Mouse (Mus musculus): ENCODE results near the gene Nop2. TPM values are rescaled to one million over a fixed set of nuclear protein-coding genes. Genes with fewer than 3 reads are reported as not detected.
"Not testable (repeated sequence)": the region's sequence is repeated elsewhere in the genome, so short reads cannot be mapped to it uniquely, and the experiment has no call there.

Gene Nop2
- polyA plus RNA-seq, 1 experiment from 2014 or later, result 54.4 TPM

- 92% methylated on average over 3 of the region's 3 CpGs for WGBS
- no peak overlapping the region for H3K4me2 ChIP-seq (ENCODE audit: low read length)
- H3K36me3 ChIP-seq (ENCODE audit: control insufficient read depth, insufficient read depth), result peaks cover 13% of the 10 kb centered on the region
Observed at GRCm38 (mm10) chr6:125156491-125156890, 24.8 kb downstream of the Nop2 start.

GRCm38 (mm10) chr6:125156903-125157614 lies 25.4 kb downstream of the Nop2 start:
- no peaks in the 10 kb centered on the region for H3K27me3 ChIP-seq (replicated peaks; ENCODE audit: control insufficient read depth, insufficient read depth, low read length)
- WGBS, result 33% methylated on average over 7 of the region's 7 CpGs
- no peak for ATAC-seq
- peaks cover 13% of the 10 kb centered on the region for H3K36me3 ChIP-seq (ENCODE audit: control insufficient read depth, insufficient read depth)
- peaks cover 6% of the 10 kb centered on the region; the same call in 1 of the 2 replicates for H3K4me1 ChIP-seq (replicated peaks; ENCODE audit: control insufficient read depth, insufficient read depth, low read length)
- no peaks in the 10 kb centered on the region for H3K9me3 ChIP-seq (ENCODE audit: control insufficient read depth, low read length)
- no peak overlapping the region for H3K27ac ChIP-seq (ENCODE audit: low read length)
- H3K4me3 ChIP-seq (replicated peaks; ENCODE audit: low read length), result no peak overlapping the region
- no peak overlapping the region for H3K4me2 ChIP-seq (ENCODE audit: low read length)
- H3K9ac ChIP-seq (replicated peaks; ENCODE audit: low read depth, low read length), result no peak overlapping the region

More at GRCm38 (mm10) chr6:125156491-125156890, 24.8 kb downstream of the Nop2 start:
- Histone ChIP-seq H3K27ac (ENCODE audit: low read length) (no peak overlapping the region), H3K4me3 (replicated peaks; ENCODE audit: low read length) (no peak overlapping the region), H3K27me3 (replicated peaks; ENCODE audit: control insufficient read depth, insufficient read depth, low read length) (no peaks in the 10 kb centered on the region), H3K9me3 (ENCODE audit: control insufficient read depth, low read length) (no peaks in the 10 kb centered on the region), H3K9ac (replicated peaks; ENCODE audit: low read depth, low read length) (no peak overlapping the region), H3K4me1 (replicated peaks; ENCODE audit: control insufficient read depth, insufficient read depth, low read length) (peaks cover 3% of the 10 kb centered on the region; the same call in 1 of the 2 replicates)
- no peak for ATAC-seq

- WGBS, result 87% methylated on average over 15 of the region's 15 CpGs
- H3K27ac ChIP-seq (ENCODE audit: low read length), result no peak overlapping the region
- H3K4me1 ChIP-seq (replicated peaks; ENCODE audit: control insufficient read depth, insufficient read depth, low read length), result peaks cover 14% of the 10 kb centered on the region
- peaks cover 13% of the 10 kb centered on the region for H3K36me3 ChIP-seq (ENCODE audit: control insufficient read depth, insufficient read depth)
- H3K9me3 ChIP-seq (ENCODE audit: control insufficient read depth, low read length), result no peaks in the 10 kb centered on the region
- ATAC-seq, result no peak
- H3K4me2 ChIP-seq (ENCODE audit: low read length), result no peak overlapping the region
- H3K9ac ChIP-seq (replicated peaks; ENCODE audit: low read depth, low read length), result no peak overlapping the region
- no peak overlapping the region for H3K4me3 ChIP-seq (replicated peaks; ENCODE audit: low read length)
- H3K27me3 ChIP-seq (replicated peaks; ENCODE audit: control insufficient read depth, insufficient read depth, low read length), result no peaks in the 10 kb centered on the region
Observed at GRCm38 (mm10) chr6:125158944-125159492, 27.3 kb downstream of the Nop2 start.

- Histone ChIP-seq H3K27me3 (replicated peaks; ENCODE audit: control insufficient read depth, insufficient read depth, low read length) (no peaks in the 10 kb centered on the region), H3K27ac (ENCODE audit: low read length) (no peak overlapping the region), H3K4me1 (replicated peaks; ENCODE audit: control insufficient read depth, insufficient read depth, low read length) (peaks cover 19% of the 10 kb centered on the region), H3K4me3 (replicated peaks; ENCODE audit: low read length) (no peak overlapping the region), H3K9me3 (ENCODE audit: control insufficient read depth, low read length) (no peaks in the 10 kb centered on the region), H3K36me3 (ENCODE audit: control insufficient read depth, insufficient read depth) (peaks cover 13% of the 10 kb centered on the region), H3K9ac (replicated peaks; ENCODE audit: low read depth, low read length) (no peak overlapping the region), H3K4me2 (ENCODE audit: low read length) (no peak overlapping the region)
- 77% methylated on average over 7 of the region's 7 CpGs for WGBS
- ATAC-seq, result no peak
Observed at GRCm38 (mm10) chr6:125159773-125160557, 28.3 kb downstream of the Nop2 start.

- ATAC-seq, result no peak
- 48% methylated on average over 10 of the region's 10 CpGs for WGBS
- H3K9me3 ChIP-seq (ENCODE audit: control insufficient read depth, low read length), result no peaks in the 10 kb centered on the region
Observed at GRCm38 (mm10) chr6:125160558-125160853, 28.8 kb downstream of the Nop2 start.

GRCm38 (mm10) chr6:125160854-125161760 lies 29.4 kb downstream of the Nop2 start:
- Histone ChIP-seq H3K4me2 (ENCODE audit: low read length) (no peak overlapping the region), H3K9ac (replicated peaks; ENCODE audit: low read depth, low read length) (no peak overlapping the region), H3K27ac (ENCODE audit: low read length) (no peak overlapping the region), H3K27me3 (replicated peaks; ENCODE audit: control insufficient read depth, insufficient read depth, low read length) (no peaks in the 10 kb centered on the region), H3K4me3 (replicated peaks; ENCODE audit: low read length) (no peak overlapping the region), H3K4me1 (replicated peaks; ENCODE audit: control insufficient read depth, insufficient read depth, low read length) (peaks cover 19% of the 10 kb centered on the region), H3K9me3 (ENCODE audit: control insufficient read depth, low read length) (no peaks in the 10 kb centered on the region), H3K36me3 (ENCODE audit: control insufficient read depth, insufficient read depth) (peaks cover 13% of the 10 kb centered on the region)
- 15% methylated on average over 22 of the region's 22 CpGs for WGBS
- no peak for ATAC-seq

More at GRCm38 (mm10) chr6:125160558-125160853, 28.8 kb downstream of the Nop2 start:
- no peaks in the 10 kb centered on the region for H3K27me3 ChIP-seq (replicated peaks; ENCODE audit: control insufficient read depth, insufficient read depth, low read length)
- H3K36me3 ChIP-seq (ENCODE audit: control insufficient read depth, insufficient read depth), result peaks cover 13% of the 10 kb centered on the region
- H3K9ac ChIP-seq (replicated peaks; ENCODE audit: low read depth, low read length), result no peak overlapping the region
- no peak overlapping the region for H3K4me2 ChIP-seq (ENCODE audit: low read length)
- peaks cover 19% of the 10 kb centered on the region for H3K4me1 ChIP-seq (replicated peaks; ENCODE audit: control insufficient read depth, insufficient read depth, low read length)
- H3K27ac ChIP-seq (ENCODE audit: low read length), result no peak overlapping the region
- H3K4me3 ChIP-seq (replicated peaks; ENCODE audit: low read length), result no peak overlapping the region

- H3K4me2 ChIP-seq (ENCODE audit: low read length); ATAC-seq; H3K27me3 ChIP-seq (replicated peaks; ENCODE audit: control insufficient read depth, insufficient read depth, low read length); H3K9me3 ChIP-seq (ENCODE audit: control insufficient read depth, low read length); H3K27ac ChIP-seq (ENCODE audit: low read length); H3K9ac ChIP-seq (replicated peaks; ENCODE audit: low read depth, low read length); H3K4me3 ChIP-seq (replicated peaks; ENCODE audit: low read length): not testable (repeated sequence)
- 5% methylated on average over 3 of the region's 5 CpGs for WGBS
- peaks cover 27% of the 10 kb centered on the region for H3K4me1 ChIP-seq (replicated peaks; ENCODE audit: control insufficient read depth, insufficient read depth, low read length)
- peaks cover 13% of the 10 kb centered on the region for H3K36me3 ChIP-seq (ENCODE audit: control insufficient read depth, insufficient read depth)
Observed at GRCm38 (mm10) chr6:125161971-125162370, 30.3 kb downstream of the Nop2 start.

- H3K9me3 ChIP-seq (ENCODE audit: control insufficient read depth, low read length); H3K27ac ChIP-seq (ENCODE audit: low read length); H3K4me3 ChIP-seq (replicated peaks; ENCODE audit: low read length); H3K27me3 ChIP-seq (replicated peaks; ENCODE audit: control insufficient read depth, insufficient read depth, low read length); H3K9ac ChIP-seq (replicated peaks; ENCODE audit: low read depth, low read length); ATAC-seq; H3K4me2 ChIP-seq (ENCODE audit: low read length): not testable (repeated sequence)
- H3K4me1 ChIP-seq (replicated peaks; ENCODE audit: control insufficient read depth, insufficient read depth, low read length), result peaks cover 33% of the 10 kb centered on the region
- H3K36me3 ChIP-seq (ENCODE audit: control insufficient read depth, insufficient read depth), result peaks cover 13% of the 10 kb centered on the region
- 66% methylated on average over 10 of the region's 16 CpGs for WGBS
Observed at GRCm38 (mm10) chr6:125162615-125163305, 31.1 kb downstream of the Nop2 start.
